Mouse (Mus musculus) left cerebral cortex, adult 11 months (tissue): ENCODE measurements around the gene Tubg2.

Experiments
- DNase-seq: peaks from one replicate; pipeline ENCODE4 v3.0.0; 2022; ENCODE audit warnings: low spot score

Gene Tubg2

GRCm38 (mm10) chr11:101164677-101165580, 9.2 kb downstream of the Tubg2 start:
- DNase-seq: no peak

GRCm38 (mm10) chr11:101166357-101166756, 10.7 kb downstream of the Tubg2 start:
- no peak for DNase-seq

GRCm38 (mm10) chr11:101167211-101167962, 11.7 kb downstream of the Tubg2 start:
- DNase-seq: no peak

GRCm38 (mm10) chr11:101167963-101168300, 12.2 kb downstream of the Tubg2 start:
- no peak for DNase-seq

GRCm38 (mm10) chr11:101168301-101168980, 12.7 kb downstream of the Tubg2 start:
- DNase-seq: no peak

- no peak for DNase-seq
These were observed 13.8 kb downstream of the Tubg2 start for GRCm38 (mm10) chr11:101169301-101170107.

- DNase-seq: no peak
These were observed 14.7 kb downstream of the Tubg2 start, which contains the start of gene Cntnap1 for GRCm38 (mm10) chr11:101170354-101170810. Cntnap1 (plus strand) TSS chr11:101170523.

GRCm38 (mm10) chr11:101170811-101171610, 15.3 kb downstream of the Tubg2 start, which contains the start of gene Plekhh3:
Plekhh3 (minus strand) TSS chr11:101171351.
- DNase-seq: peak; percentile 97

GRCm38 (mm10) chr11:101171721-101172433, 16.2 kb downstream of the Tubg2 start:
- peak; percentile 73 for DNase-seq

GRCm38 (mm10) chr11:101172434-101172815, 16.7 kb downstream of the Tubg2 start:
- no peak for DNase-seq

GRCm38 (mm10) chr11:101173112-101173511, 17.4 kb downstream of the Tubg2 start:
- DNase-seq: no peak

- DNase-seq: no peak
These were observed 18.1 kb downstream of the Tubg2 start for GRCm38 (mm10) chr11:101173631-101174388.

- no peak for DNase-seq
These were observed 18.7 kb downstream of the Tubg2 start for GRCm38 (mm10) chr11:101174389-101174745.

GRCm38 (mm10) chr11:101174851-101175628, 19.3 kb downstream of the Tubg2 start, which contains the start of gene Ccr10:
Ccr10 (minus strand) TSS chr11:101175443.
- DNase-seq: no peak

GRCm38 (mm10) chr11:101175636-101176116, 20.0 kb downstream of the Tubg2 start:
- no peak for DNase-seq

GRCm38 (mm10) chr11:101176117-101176691, 20.5 kb downstream of the Tubg2 start:
- no peak for DNase-seq

- DNase-seq: peak; percentile 68
These were observed 21.4 kb downstream of the Tubg2 start for GRCm38 (mm10) chr11:101176933-101177773.
